Mouse (Mus musculus): ENCODE measurements around the gene Map3k1. TPM values are rescaled to one million over a fixed set of nuclear protein-coding genes. Genes with fewer than 3 reads are reported as not detected.

Gene Map3k1
- polyA plus RNA-seq (2015; fragmentation: Nextera tagmentation; extraction: Ambion mirVana) = 27.2 and 29.8 TPM in 2 replicates

DNA sequence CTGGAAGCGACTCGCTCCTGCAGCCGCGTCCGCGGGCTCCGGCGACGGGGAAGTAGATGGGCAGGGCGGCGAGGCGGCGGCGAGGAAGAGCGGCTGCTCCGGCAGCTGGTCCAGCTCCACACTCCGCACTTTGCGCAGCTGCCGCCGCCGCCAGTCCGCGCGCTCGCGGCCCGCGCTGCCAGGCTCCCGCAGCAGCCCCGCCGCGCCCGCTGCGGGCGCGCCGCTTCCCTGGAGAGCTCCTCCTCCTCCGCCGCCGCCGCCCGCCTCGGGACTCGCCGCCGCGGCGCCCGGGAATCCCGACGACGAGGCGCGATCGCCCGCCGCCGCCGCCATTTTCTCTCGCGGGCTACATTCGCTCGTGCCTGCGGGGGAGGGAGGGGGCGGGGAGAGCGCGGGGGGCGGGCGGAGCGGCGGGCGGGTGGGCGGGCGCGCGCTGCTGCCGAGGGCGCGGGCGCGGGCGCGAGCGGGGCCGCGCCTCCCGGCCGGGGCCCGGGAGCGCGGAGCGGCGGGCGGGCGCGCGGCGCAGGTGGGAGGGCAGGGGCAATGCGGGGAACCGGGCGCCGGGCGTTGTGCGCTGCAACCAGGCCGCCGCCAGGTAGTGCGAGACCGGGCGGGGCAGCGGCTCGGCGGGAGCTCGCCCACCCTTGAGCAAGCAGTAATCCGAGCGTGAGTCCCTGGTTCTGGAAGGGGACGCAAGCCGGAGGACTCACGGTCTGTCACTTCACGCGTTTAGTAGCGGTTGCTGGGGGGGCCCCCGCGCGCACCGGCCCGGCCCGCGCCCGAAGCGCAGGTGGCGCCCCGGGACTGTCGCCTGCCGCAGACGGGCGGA, at the start of gene Map3k1:
Gene Map3k1, minus strand, starts transcription at position 357 of the 829 bp plus-strand sequence.
- WGBS = under 1% methylated on average over 92 of the region's 136 CpGs
- peak within 1 kb of the TSS; percentile 94 for H3K9ac ChIP-seq
- H3K4me2 ChIP-seq = peak within 1 kb of the TSS; percentile 94
- H3K4me3 ChIP-seq (replicated peaks) = peak within 1 kb of the TSS; percentile 84
- peaks cover 51% of the 10 kb centered on the region for H3K4me1 ChIP-seq
- H3K27me3 ChIP-seq = no peaks in the 10 kb centered on the region
- ATAC-seq (replicated peaks; ENCODE audit: low FRiP score) = peak; percentile 78
- no peaks in the 10 kb centered on the region for H3K36me3 ChIP-seq
- no peaks in the 10 kb centered on the region for H3K9me3 ChIP-seq (replicated peaks)
- H3K27ac ChIP-seq = peak within 1 kb of the TSS; percentile 98

DNA sequence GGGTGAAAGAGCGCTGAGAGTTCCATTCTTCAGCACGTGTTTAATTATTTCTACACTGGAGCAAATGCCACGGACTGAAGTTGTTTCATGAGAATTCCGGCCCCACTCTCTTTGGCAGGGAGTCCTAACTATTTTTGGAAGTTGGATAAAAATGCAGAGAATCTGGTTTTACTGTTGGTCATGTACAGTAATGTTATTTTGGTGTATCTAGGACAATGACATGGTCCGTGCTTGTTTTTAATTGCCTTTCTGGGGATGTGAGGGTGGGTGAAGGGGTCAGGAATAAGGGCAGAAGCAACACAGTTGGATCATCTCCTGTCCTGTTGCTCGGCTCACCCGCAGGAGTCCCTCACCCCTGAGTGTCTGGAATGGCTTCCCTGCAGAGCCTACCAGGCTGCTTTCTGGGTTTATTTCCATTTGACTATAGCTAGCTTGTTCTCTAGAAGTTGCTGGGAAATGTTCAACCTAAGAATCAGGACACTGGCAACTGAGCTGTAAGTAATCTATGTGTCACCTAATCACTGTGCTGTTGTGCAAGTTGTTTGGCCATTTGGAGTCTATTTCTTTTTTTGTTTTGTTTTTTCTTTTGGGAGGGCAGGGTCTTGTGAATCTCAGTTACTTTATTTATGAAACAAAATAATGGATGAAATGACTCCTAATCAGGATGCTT, 48.1 kb upstream of the Map3k1 start:
- no peaks in the 10 kb centered on the region for H3K36me3 ChIP-seq
- H3K27ac ChIP-seq = peak overlapping the region; percentile 72
- 44% methylated on average over 7 of the region's 7 CpGs for WGBS

DNA sequence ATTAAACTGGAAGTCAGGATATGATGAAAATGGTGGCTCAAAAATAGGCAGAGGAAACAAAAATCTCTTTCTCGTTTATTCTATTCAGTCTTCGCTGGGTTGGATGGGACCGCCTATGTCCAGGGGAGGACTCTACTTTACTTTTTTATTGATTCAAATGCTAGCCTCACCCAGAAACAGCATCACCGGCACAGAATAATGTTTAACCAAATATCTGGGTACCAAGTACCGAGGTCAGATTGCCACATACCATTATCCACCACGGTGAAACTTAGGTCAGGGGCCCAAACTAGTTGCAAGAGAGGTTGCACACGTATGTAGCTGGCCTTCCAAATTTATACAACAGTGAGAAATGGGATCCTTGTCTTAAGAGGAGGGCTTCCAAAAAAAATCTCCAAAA, 47.4 kb upstream of the Map3k1 start:
- 82% methylated on average over 7 of the region's 7 CpGs for WGBS
- no peak for ATAC-seq (replicated peaks; ENCODE audit: low FRiP score)

More for the DNA sequence above, 48.1 kb upstream of the Map3k1 start:
- ATAC-seq (replicated peaks; ENCODE audit: low FRiP score) = no peak
- Histone ChIP-seq H3K27me3 (no peaks in the 10 kb centered on the region), H3K4me2 (no peak overlapping the region), H3K4me1 (peaks cover 11% of the 10 kb centered on the region), H3K9ac (no peak overlapping the region), H3K9me3 (replicated peaks) (no peaks in the 10 kb centered on the region), H3K4me3 (replicated peaks) (no peak overlapping the region)

GRCm38 (mm10) chr13:111852451-111853224, 43.8 kb upstream of the Map3k1 start:
- Histone ChIP-seq H3K27ac (no peak overlapping the region), H3K36me3 (no peaks in the 10 kb centered on the region), H3K9ac (no peak overlapping the region), H3K4me3 (replicated peaks) (no peak overlapping the region), H3K4me2 (no peak overlapping the region), H3K9me3 (replicated peaks) (no peaks in the 10 kb centered on the region), H3K4me1 (peaks cover 11% of the 10 kb centered on the region), H3K27me3 (no peaks in the 10 kb centered on the region)
- 85% methylated on average over 9 of the region's 9 CpGs for WGBS
- no peak for ATAC-seq (replicated peaks; ENCODE audit: low FRiP score)

More for the DNA sequence above, 47.4 kb upstream of the Map3k1 start:
- H3K36me3 ChIP-seq = no peaks in the 10 kb centered on the region
- peak overlapping the region; percentile 46; the same call in 1 of the 2 replicates for H3K27ac ChIP-seq
- no peak overlapping the region for H3K4me2 ChIP-seq
- no peak overlapping the region for H3K9ac ChIP-seq
- H3K27me3 ChIP-seq = no peaks in the 10 kb centered on the region
- no peak overlapping the region for H3K4me3 ChIP-seq (replicated peaks)
- H3K4me1 ChIP-seq = peaks cover 11% of the 10 kb centered on the region
- H3K9me3 ChIP-seq (replicated peaks) = no peaks in the 10 kb centered on the region

DNA sequence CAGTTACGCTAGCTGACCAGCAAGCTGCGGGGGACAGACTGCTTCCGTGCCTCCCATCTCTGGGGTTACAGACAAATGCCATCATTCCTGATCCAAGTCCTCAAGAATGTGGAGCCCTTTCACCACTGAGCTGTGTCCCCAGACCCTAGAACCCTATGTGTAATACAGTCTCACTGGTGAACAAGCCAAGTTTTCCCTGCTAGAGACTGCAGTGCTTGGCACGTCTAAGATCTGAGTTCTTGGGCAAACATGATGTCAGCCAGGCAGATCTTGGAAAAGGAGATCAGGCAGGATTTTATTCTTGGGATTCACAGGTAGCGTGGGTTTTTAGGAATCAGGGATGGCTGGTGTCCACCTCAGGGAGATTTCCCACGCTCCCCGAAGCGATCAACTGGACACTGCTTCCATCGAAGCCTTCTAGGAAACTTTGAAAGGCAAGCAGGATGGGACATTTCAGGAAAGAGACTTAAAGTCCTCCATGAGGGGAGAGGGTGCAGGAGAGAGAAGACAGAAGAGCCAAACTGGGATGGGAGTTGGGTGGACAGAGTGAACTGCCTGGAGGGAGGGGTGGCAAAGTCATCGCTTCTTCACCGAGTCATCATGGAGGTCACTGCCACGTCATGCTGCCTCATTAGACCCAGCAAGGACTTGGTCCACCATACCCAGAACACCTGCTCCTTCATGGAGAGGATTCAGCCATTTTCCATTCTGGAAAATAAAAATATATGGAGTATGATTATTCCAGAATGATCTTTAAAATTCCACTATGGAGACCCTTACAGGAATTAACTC, 41.4 kb upstream of the Map3k1 start:
- Histone ChIP-seq H3K27ac (no peak overlapping the region), H3K9ac (no peak overlapping the region), H3K4me3 (replicated peaks) (no peak overlapping the region), H3K27me3 (no peaks in the 10 kb centered on the region), H3K4me2 (no peak overlapping the region), H3K36me3 (no peaks in the 10 kb centered on the region), H3K9me3 (replicated peaks) (no peaks in the 10 kb centered on the region), H3K4me1 (peaks cover 7% of the 10 kb centered on the region)
- no peak for ATAC-seq (replicated peaks; ENCODE audit: low FRiP score)
- WGBS = 88% methylated on average over 12 of the region's 12 CpGs

DNA sequence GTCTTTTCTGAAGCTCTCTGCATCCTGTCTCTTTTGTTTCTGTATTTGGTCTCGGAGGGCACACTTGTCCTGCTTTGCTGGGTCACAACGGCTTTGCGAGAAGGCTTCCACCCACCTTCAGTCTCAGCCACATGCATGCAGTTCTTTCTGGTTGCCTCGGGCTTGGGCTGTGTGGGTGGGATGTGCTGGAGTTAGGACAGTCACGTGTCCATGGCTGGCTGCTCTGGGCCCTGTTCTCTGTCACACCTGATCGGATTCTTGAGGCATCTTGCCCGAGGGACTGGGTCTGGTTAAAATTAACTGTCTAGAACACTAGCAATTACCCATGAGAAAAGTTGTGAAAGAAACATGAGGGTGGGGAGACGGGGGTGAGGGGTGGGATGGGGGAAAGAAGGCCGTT, 36.7 kb upstream of the Map3k1 start:
- Histone ChIP-seq H3K36me3 (no peaks in the 10 kb centered on the region), H3K4me2 (no peak overlapping the region), H3K4me3 (replicated peaks) (no peak overlapping the region), H3K9ac (no peak overlapping the region), H3K4me1 (peaks cover 7% of the 10 kb centered on the region), H3K27ac (no peak overlapping the region; the same call in 1 of the 2 replicates), H3K9me3 (replicated peaks) (no peaks in the 10 kb centered on the region), H3K27me3 (no peaks in the 10 kb centered on the region)
- ATAC-seq (replicated peaks; ENCODE audit: low FRiP score) = peak; percentile 95
- 22% methylated on average over 9 of the region's 9 CpGs for WGBS

DNA sequence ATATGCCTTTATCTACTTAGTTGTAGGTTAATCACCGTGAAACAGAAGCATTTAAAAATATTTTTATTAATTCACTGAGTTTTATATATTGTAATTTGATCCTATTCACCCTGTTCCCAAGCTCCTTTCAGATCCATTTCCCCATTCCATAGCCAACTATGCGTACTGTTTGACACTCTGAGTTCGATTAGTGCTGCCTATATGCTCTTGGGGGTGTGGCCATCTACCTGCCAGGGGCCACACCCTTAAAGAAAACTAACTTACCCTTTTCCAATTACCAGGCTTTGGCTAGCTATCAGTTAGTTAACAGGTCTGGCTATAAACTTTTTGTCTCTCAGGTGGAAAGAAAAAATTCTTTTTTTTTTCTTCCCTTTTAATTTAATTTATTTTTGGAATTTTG, 35.5 kb upstream of the Map3k1 start:
- no peak overlapping the region for H3K9ac ChIP-seq
- 0 out of 2 replicates have a peak overlapping the region, but pooled peaks have one; percentile 41 for H3K27ac ChIP-seq
- no peak overlapping the region for H3K4me3 ChIP-seq (replicated peaks)
- no peak for ATAC-seq (replicated peaks; ENCODE audit: low FRiP score)
- no peaks in the 10 kb centered on the region for H3K36me3 ChIP-seq
- no peaks in the 10 kb centered on the region for H3K9me3 ChIP-seq (replicated peaks)
- 83% methylated on average over 3 of the region's 3 CpGs for WGBS
- peaks cover 7% of the 10 kb centered on the region for H3K4me1 ChIP-seq
- no peak overlapping the region for H3K4me2 ChIP-seq
- H3K27me3 ChIP-seq = no peaks in the 10 kb centered on the region

DNA sequence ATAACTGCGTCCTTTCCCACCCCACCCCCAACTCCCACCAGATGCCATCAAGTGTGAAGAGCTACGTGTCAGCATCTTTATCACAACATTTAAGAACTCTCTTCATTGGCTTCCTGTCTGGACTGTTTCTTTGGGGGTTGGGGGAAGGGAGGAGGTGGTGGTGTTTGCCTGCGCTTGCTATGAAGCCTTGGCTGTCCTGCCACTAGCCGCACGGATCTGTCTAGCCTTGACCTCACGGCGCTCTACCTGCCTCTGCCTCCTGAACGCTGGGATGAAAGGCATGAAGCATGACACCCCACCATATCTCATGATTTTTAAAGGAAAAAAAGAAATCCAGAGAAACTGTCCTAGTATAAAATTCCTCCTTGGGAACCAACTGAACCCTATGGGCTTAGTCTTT, 27.0 kb upstream of the Map3k1 start:
- Histone ChIP-seq H3K27ac (no peak overlapping the region), H3K4me2 (no peak overlapping the region), H3K27me3 (no peaks in the 10 kb centered on the region), H3K9ac (no peak overlapping the region), H3K36me3 (no peaks in the 10 kb centered on the region), H3K4me1 (peaks cover 4% of the 10 kb centered on the region; the same call in 1 of the 2 replicates), H3K9me3 (replicated peaks) (no peaks in the 10 kb centered on the region), H3K4me3 (replicated peaks) (no peak overlapping the region)
- 64% methylated on average over 8 of the region's 8 CpGs for WGBS
- ATAC-seq (replicated peaks; ENCODE audit: low FRiP score) = peak; percentile 43; the same call in 1 of the 2 replicates

- no peaks in the 10 kb centered on the region for H3K27me3 ChIP-seq
- no peak overlapping the region for H3K27ac ChIP-seq
- 73% methylated on average over 11 of the region's 11 CpGs for WGBS
- H3K9ac ChIP-seq = no peak overlapping the region
- no peak overlapping the region for H3K4me3 ChIP-seq (replicated peaks)
- no peak for ATAC-seq (replicated peaks; ENCODE audit: low FRiP score)
- no peak overlapping the region for H3K4me2 ChIP-seq
- no peaks in the 10 kb centered on the region for H3K9me3 ChIP-seq (replicated peaks)
- no peaks in the 10 kb centered on the region for H3K36me3 ChIP-seq
- peaks cover 4% of the 10 kb centered on the region; the same call in 1 of the 2 replicates for H3K4me1 ChIP-seq
These were observed 25.8 kb upstream of the Map3k1 start for GRCm38 (mm10) chr13:111834613-111835012.

- H3K4me2 ChIP-seq = no peak overlapping the region
- peak; percentile 66 for ATAC-seq (replicated peaks; ENCODE audit: low FRiP score)
- H3K36me3 ChIP-seq = no peaks in the 10 kb centered on the region
- H3K4me1 ChIP-seq = peaks cover 5% of the 10 kb centered on the region; the same call in 1 of the 2 replicates
- H3K27ac ChIP-seq = no peak overlapping the region
- no peaks in the 10 kb centered on the region for H3K9me3 ChIP-seq (replicated peaks)
- no peak overlapping the region for H3K9ac ChIP-seq
- no peak overlapping the region for H3K4me3 ChIP-seq (replicated peaks)
- no peaks in the 10 kb centered on the region for H3K27me3 ChIP-seq
- 22% methylated on average over 2 of the region's 2 CpGs for WGBS
These were observed 20.7 kb upstream of the Map3k1 start for GRCm38 (mm10) chr13:111829473-111829872.

DNA sequence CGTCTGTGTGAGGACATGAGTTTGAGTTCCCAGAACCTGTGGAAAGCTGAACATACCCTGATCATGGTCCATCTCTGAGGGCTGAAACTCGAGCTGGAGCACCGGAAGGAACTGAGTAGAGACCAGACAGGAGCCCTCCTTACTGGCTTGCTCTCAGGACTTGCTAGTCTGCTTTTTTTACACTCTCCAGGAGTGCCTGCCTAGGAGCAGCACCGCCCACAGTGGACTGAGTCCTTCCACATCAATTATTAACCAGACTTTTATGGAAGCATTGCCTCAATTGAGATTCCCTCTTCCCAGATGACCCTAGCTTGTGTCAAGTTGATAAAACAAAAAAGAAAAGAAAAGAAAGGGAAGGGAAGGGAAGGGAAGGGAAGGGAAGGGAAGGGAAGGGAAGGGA, 18.7 kb upstream of the Map3k1 start:
- no peaks in the 10 kb centered on the region for H3K27me3 ChIP-seq
- no peak overlapping the region for H3K4me3 ChIP-seq (replicated peaks)
- no peaks in the 10 kb centered on the region for H3K36me3 ChIP-seq
- no peak overlapping the region for H3K9ac ChIP-seq
- 70% methylated on average over 4 of the region's 4 CpGs for WGBS
- no peak overlapping the region for H3K27ac ChIP-seq
- H3K4me2 ChIP-seq = no peak overlapping the region
- H3K9me3 ChIP-seq (replicated peaks) = no peaks in the 10 kb centered on the region
- ATAC-seq (replicated peaks; ENCODE audit: low FRiP score) = no peak
- H3K4me1 ChIP-seq = peaks cover 5% of the 10 kb centered on the region; the same call in 1 of the 2 replicates
